Mouse (Mus musculus): Measurements from ENCODE around the gene Gns. TPM values are rescaled to one million over a fixed set of nuclear protein-coding genes. Genes with fewer than 3 reads are reported as not detected.
A peak's percentile ranks its signal among the peaks of the same experiment; 100 is the strongest.

Gns gene
- polyA plus RNA-seq, 1 experiment from 2014 or later, result 63.2 TPM

DNA sequence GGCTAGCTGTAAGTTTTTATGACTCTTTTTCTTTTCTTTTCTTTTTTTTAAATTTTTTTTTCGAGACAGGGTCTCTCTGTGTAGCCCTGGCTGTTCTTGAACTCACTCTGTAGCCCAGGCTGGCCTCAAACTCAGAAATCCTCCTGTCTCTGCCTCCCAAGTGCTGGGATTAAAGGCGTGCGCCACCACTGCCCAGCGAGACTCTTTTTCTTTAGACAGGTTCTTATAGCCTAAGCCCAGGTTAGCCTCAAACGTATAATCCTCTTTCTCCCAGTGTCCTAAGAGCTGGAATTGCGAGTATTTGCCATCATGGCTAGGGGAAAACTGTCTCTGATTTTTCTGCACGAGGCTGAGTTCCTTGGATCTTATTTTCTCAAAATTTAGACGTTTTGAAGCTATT lies 1.7 kb upstream of the Gns start:
- H3K27me3 ChIP-seq (ENCODE audit: insufficient read depth, low read length), result no peaks in the 10 kb centered on the region
- H3K4me2 ChIP-seq (ENCODE audit: low read length), result no peak overlapping the region
- ATAC-seq (replicated peaks; ENCODE audit: low FRiP score, low read depth), result no peak
- H3K4me1 ChIP-seq (replicated peaks; ENCODE audit: insufficient read depth, low read length), result peaks cover 14% of the 10 kb centered on the region
- WGBS, result 83% methylated on average over 8 of the region's 8 CpGs
- no peak for TF ChIP-seq CTCF (IDR thresholded peaks at IDR 0.05; ENCODE audit: low read depth)
- no peaks in the 10 kb centered on the region for H3K36me3 ChIP-seq (ENCODE audit: insufficient read depth, low read length)
- DNase-seq (ENCODE audit: low spot score), result no peak
- H3K9ac ChIP-seq (ENCODE audit: low read depth, low read length), result no peak overlapping the region
- no peak overlapping the region for H3K27ac ChIP-seq
- H3K9me3 ChIP-seq (replicated peaks; ENCODE audit: low read length), result no peaks in the 10 kb centered on the region
- H3K4me3 ChIP-seq (replicated peaks; ENCODE audit: low read depth, low read length), result no peak overlapping the region

- H3K27ac ChIP-seq, result peak overlapping the region; percentile 85; the same call in 1 of the 2 replicates
- peak overlapping the region; percentile 98 for H3K4me2 ChIP-seq (ENCODE audit: low read length)
- H3K9ac ChIP-seq (ENCODE audit: low read depth, low read length), result peak overlapping the region; percentile 31; the same call in 1 of the 2 replicates
- H3K27me3 ChIP-seq (ENCODE audit: insufficient read depth, low read length), result no peaks in the 10 kb centered on the region
- DNase-seq (ENCODE audit: low spot score) (no peak), ATAC-seq (replicated peaks; ENCODE audit: low FRiP score, low read depth) (no peak)
- H3K4me1 ChIP-seq (replicated peaks; ENCODE audit: insufficient read depth, low read length), result peaks cover 14% of the 10 kb centered on the region
- TF ChIP-seq CTCF (IDR thresholded peaks at IDR 0.05; ENCODE audit: low read depth), result no peak
- H3K9me3 ChIP-seq (replicated peaks; ENCODE audit: low read length), result no peaks in the 10 kb centered on the region
- H3K36me3 ChIP-seq (ENCODE audit: insufficient read depth, low read length), result no peaks in the 10 kb centered on the region
- H3K4me3 ChIP-seq (replicated peaks; ENCODE audit: low read depth, low read length), result peak overlapping the region; percentile 89
- WGBS, result 26% methylated on average over 15 of the region's 15 CpGs
Observed at GRCm38 (mm10) chr10:121364306-121364705, 584 bp upstream of the Gns start.

- H3K9ac ChIP-seq (ENCODE audit: low read depth, low read length), result peak overlapping the region; percentile 88; the same call in 1 of the 2 replicates
- WGBS, result 4% methylated on average over 9 of the region's 9 CpGs
- peaks cover 14% of the 10 kb centered on the region for H3K4me1 ChIP-seq (replicated peaks; ENCODE audit: insufficient read depth, low read length)
- peak overlapping the region; percentile 98 for H3K4me2 ChIP-seq (ENCODE audit: low read length)
- H3K4me3 ChIP-seq (replicated peaks; ENCODE audit: low read depth, low read length), result peak overlapping the region; percentile 89
- ATAC-seq (replicated peaks; ENCODE audit: low FRiP score, low read depth) (no peak), DNase-seq (ENCODE audit: low spot score) (peak; percentile 58)
- H3K27me3 ChIP-seq (ENCODE audit: insufficient read depth, low read length), result no peaks in the 10 kb centered on the region
- TF ChIP-seq CTCF (IDR thresholded peaks at IDR 0.05; ENCODE audit: low read depth), result no peak
- 0 out of 2 replicates have a peak overlapping the region, but pooled peaks have one; percentile 85 for H3K27ac ChIP-seq
- no peaks in the 10 kb centered on the region for H3K9me3 ChIP-seq (replicated peaks; ENCODE audit: low read length)
- no peaks in the 10 kb centered on the region for H3K36me3 ChIP-seq (ENCODE audit: insufficient read depth, low read length)
Observed at GRCm38 (mm10) chr10:121365781-121366272, 937 bp downstream of the Gns start.

DNA sequence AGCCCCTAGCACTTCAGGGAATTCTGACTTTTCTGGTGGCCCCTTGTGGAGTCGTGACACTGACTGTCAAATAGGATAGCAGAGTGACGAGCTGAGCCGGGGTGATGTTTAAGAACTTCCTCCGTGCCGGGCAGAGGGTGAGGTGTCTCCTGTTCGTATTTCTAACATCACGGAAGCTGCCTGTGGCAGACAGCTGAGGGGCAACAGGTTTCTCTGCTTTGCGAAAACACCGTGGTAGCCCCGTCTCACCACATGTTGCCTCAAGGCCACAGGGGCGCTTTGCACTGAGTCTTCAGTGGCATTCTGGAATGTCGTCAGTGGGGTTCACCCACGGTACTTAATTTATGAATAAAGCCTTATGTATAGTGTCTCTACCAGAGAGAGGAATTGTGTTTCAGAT lies 2.4 kb downstream of the Gns start:
- no peak overlapping the region for H3K9ac ChIP-seq (ENCODE audit: low read depth, low read length)
- peaks cover 14% of the 10 kb centered on the region for H3K4me1 ChIP-seq (replicated peaks; ENCODE audit: insufficient read depth, low read length)
- H3K4me3 ChIP-seq (replicated peaks; ENCODE audit: low read depth, low read length), result no peak overlapping the region
- ATAC-seq (replicated peaks; ENCODE audit: low FRiP score, low read depth), result no peak
- H3K9me3 ChIP-seq (replicated peaks; ENCODE audit: low read length), result no peaks in the 10 kb centered on the region
- H3K27me3 ChIP-seq (ENCODE audit: insufficient read depth, low read length), result no peaks in the 10 kb centered on the region
- 75% methylated on average over 13 of the region's 13 CpGs for WGBS
- DNase-seq (ENCODE audit: low spot score), result no peak
- H3K4me2 ChIP-seq (ENCODE audit: low read length), result no peak overlapping the region
- TF ChIP-seq CTCF (IDR thresholded peaks at IDR 0.05; ENCODE audit: low read depth), result no peak
- H3K36me3 ChIP-seq (ENCODE audit: insufficient read depth, low read length), result peaks cover 4% of the 10 kb centered on the region; the same call in 1 of the 2 replicates
- no peak overlapping the region for H3K27ac ChIP-seq

DNA sequence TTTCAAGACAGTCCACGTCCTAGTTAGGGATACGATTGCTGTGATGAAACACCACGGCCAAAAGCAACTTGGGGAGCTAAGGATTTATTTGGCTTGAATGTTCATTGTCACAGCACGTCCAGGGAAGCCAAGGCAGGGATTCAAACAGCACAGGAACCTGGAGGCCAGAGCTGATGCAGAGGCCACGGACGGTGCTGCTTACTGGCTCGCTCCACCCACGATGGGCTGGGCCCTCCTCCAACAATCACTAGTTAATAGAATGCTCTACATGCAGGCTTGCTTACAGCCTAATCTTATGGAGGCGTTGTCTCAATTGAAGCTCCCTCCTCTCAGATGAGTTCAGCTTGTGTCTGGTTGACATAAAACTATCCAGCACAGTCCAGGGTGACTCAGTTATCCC lies 2.9 kb downstream of the Gns start:
- H3K4me1 ChIP-seq (replicated peaks; ENCODE audit: insufficient read depth, low read length), result peaks cover 14% of the 10 kb centered on the region
- no peaks in the 10 kb centered on the region for H3K9me3 ChIP-seq (replicated peaks; ENCODE audit: low read length)
- no peak overlapping the region for H3K4me3 ChIP-seq (replicated peaks; ENCODE audit: low read depth, low read length)
- WGBS, result 83% methylated on average over 9 of the region's 9 CpGs
- peaks cover 4% of the 10 kb centered on the region; the same call in 1 of the 2 replicates for H3K36me3 ChIP-seq (ENCODE audit: insufficient read depth, low read length)
- ATAC-seq (replicated peaks; ENCODE audit: low FRiP score, low read depth), result no peak
- H3K27me3 ChIP-seq (ENCODE audit: insufficient read depth, low read length), result no peaks in the 10 kb centered on the region
- H3K4me2 ChIP-seq (ENCODE audit: low read length), result no peak overlapping the region
- H3K27ac ChIP-seq, result no peak overlapping the region
- TF ChIP-seq CTCF (IDR thresholded peaks at IDR 0.05; ENCODE audit: low read depth), result no peak
- H3K9ac ChIP-seq (ENCODE audit: low read depth, low read length), result no peak overlapping the region
- no peak for DNase-seq (ENCODE audit: low spot score)

- no peak for ATAC-seq (replicated peaks; ENCODE audit: low FRiP score, low read depth)
- Histone ChIP-seq H3K9ac (ENCODE audit: low read depth, low read length) (no peak overlapping the region), H3K27ac (no peak overlapping the region), H3K4me3 (replicated peaks; ENCODE audit: low read depth, low read length) (no peak overlapping the region), H3K4me2 (ENCODE audit: low read length) (no peak overlapping the region), H3K27me3 (ENCODE audit: insufficient read depth, low read length) (no peaks in the 10 kb centered on the region), H3K36me3 (ENCODE audit: insufficient read depth, low read length) (peaks cover 10% of the 10 kb centered on the region), H3K9me3 (replicated peaks; ENCODE audit: low read length) (no peaks in the 10 kb centered on the region), H3K4me1 (replicated peaks; ENCODE audit: insufficient read depth, low read length) (peaks cover 14% of the 10 kb centered on the region)
- DNase-seq (ENCODE audit: low spot score), result no peak
- 82% methylated on average over 18 of the region's 18 CpGs for WGBS
- no peak for TF ChIP-seq CTCF (IDR thresholded peaks at IDR 0.05; ENCODE audit: low read depth)
Observed at GRCm38 (mm10) chr10:121368783-121369465, 4.0 kb downstream of the Gns start.

Measured in kidney, postnatal 0 days (tissue).